Mouse (Mus musculus) naive thymus-derived CD4-positive, alpha-beta T cell, adult 2 months (primary cell): ENCODE results near the gene Pip5k1b.

Experiments used
- DNase-seq: peaks from one replicate; pipeline ENCODE4 v3.0.0-alpha.2; 2011; ENCODE audit warnings: low read depth

Gene Pip5k1b

DNA sequence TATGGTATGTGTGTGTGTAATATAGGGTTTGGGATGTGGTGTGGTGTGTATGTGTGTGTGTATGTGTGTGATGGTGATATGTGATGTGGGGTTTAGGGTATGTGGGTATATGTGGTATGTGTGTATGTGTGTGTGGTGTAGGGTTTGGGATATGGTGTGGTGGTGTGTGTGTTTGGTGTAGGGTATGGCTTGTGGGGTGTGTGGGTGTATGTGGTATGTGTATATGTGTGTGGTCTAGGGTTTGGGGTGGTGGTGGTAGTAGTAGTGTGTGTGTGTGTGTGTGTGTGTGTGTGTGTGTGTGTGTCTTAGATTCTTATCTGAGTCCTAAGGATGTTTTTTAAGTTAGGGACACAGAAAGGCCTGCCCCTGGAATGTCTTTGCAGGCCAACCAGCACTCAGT lies 37.3 kb downstream of the Pip5k1b start:
- no peak for DNase-seq

DNA sequence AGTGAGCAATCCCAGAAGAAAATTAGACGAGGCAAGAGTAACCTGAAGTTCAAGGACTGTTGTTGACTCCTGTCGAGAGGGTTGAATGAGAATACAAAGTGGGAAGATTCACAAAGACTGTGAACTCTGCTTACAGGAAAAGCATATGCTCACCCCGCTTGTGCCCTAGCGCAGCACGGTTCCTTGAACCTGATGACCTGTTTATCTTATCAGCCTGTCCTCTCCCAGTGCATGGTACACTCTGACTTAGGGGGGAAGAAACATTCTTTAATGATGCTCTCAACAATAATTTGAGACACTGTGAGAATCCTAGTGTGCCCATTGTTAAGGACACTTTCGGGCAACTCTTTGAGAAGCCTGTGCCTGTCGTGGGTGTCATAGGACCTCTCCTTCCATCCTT lies 38.6 kb downstream of the Pip5k1b start:
- DNase-seq: no peak

DNA sequence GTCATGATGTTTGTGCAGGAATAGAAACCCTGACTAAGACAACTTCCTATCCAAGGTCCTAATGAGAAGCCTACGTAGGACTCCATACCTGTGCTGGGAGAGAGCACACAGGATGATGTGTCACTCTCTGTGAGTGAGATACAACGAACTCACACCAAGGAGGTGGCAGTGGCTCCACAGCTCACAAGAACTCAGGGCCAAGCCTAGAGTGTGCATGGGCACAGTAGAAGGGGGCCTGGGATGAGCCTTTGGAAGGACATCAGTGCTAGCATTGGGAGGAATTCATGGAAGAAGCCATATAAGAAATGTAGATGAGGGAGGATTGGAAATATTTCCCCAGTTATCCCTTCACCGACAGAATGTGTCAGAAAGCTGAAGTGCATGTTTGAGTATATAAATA lies 39.7 kb downstream of the Pip5k1b start:
- DNase-seq: no peak

DNA sequence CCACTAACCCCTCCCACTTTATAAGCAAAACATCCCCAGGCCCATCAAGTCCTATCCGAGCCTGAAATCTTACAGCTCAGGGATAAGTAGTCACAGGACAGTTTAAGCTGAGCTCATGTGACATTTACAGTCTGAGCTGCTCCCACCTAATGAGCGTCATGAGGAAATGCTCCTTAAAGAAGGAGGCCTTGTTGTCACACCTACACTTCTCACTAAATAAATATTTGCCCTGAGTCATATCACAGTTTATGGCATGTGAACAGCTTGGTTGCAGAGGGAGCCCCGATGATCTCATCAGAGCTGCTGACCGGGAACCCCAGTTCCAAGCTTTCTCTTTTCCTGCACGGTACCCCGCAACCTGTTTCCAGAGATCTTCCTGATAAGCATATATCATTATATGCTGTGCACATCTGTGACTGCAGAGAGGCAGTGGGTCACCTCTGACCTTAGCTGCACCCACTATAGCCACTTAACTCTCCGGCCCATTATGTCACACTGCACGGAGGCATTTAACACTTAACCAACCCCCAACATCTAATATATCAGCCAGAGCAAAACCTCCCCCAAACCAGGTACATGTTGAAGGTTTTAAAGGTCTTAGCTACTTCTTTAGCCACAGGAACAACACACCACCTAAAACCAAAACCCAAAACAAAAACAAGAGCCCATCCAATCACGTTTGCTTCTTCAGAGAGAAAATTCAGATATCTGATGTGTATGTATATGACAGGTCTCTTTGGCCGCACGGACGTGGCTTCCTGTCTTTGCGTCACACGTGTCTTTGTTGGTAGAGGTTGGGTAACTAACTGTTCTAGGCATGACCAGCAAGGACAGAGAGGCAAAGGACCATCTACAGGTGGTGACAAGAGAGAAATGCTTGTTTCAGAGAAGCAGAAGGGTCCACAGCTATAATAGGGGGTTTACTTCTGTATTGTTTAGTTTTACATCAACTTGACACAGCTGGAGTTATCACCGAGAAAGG lies 40.7 kb downstream of the Pip5k1b start:
- DNase-seq: no peak

DNA sequence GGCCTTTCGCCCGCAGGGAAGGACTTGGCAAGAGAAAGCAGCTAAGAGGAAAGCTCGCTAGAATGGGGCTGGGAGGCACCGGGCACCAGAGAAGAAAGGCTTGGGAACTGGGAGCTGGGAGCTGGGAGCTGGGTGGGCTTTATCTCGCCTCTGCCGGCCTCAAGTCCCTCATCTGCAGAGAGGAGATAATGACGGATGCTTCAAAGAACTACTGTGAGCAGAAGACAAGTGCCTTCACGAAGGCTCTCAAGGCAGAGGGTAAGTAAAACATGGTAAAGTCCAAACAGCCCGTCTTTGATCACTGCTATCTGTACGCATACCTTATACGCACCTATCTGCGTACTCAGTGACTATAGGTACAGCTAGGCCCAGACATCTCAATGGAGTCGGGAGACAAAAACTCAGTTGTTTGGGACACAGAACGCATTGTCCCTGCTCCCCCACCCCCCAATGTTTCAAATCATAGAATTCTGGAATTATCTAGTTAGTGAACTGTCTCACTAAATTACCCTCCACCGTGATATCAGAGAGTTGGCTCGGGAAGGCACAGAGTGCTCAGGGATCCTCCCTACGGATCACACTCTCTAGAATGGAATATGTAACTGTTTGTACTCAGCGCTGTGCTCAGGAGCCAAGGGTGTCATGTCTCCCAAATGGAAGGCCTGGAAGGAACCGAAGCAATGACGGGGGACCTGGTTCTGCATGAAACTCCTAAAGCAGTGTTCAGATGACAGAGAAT lies 42.4 kb downstream of the Pip5k1b start:
- DNase-seq: no peak

DNA sequence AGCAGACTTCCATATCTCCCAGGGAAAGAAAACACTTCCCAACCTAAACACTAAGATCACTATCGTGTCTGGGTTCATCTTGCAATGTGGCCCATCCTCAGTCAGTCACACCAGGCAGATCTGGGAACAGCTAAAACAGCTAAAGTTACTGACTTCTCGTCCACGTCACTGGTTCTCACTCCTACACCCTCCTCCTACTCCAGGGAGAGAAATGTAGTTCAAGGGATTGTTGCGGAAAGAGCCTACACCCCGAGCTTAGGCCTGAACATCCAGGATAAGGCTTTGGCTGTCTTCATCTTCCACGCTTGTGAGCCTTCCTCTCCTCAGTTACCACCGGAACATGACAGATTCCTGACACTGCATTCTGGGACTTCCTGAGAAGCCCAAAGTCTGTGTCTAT lies 43.7 kb downstream of the Pip5k1b start:
- no peak for DNase-seq

DNA sequence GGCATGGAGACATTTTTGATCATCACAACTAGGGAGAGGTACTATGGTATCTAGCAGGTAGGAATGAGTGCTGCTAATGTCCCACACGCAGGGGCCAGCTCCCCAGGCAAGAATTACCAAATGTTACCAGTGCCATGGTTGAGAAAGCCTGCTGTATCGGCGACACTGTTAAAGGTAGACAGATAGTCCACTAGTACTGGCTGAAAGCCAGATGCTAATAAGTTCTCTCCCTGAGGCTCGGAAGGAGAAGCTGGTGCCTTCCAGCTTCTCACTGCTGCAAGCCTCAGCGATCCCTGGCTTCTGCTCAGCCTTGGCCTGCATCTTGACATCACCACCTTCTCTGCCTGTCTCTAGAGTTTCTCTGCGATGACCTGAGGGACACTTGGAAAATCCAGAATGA lies 46.3 kb downstream of the Pip5k1b start:
- DNase-seq: no peak

DNA sequence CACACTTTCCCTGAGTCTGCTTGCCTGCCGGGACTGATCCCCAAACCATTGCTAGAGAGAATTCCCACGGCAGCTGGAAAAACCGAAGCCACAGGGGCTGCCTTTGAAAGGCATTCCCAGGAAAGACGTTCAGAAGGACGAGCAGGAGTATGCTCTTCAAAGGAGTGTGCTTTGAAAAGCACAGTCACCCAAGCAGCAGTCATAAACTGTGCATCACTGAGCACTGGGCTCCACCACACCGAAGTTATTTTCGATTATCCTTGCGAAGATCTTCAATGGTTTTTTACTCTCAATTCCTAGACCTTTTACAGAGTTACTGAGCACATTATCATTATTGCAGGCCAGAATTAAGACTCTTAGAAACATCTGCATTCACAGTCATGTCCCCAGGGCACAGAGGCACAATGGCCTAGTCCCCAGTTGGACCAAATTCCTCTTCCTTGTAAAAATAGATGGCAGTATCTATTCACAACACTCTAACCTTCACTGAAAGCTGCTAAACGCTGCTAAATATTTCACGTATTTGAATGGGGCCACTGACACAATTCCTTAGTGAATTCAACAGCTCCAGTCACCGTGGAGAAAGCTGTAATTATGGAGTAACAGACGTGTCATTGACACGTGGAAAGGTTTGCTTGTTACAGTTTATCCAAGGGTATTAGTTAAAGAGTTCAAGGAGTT lies 47.4 kb downstream of the Pip5k1b start:
- DNase-seq: no peak

DNA sequence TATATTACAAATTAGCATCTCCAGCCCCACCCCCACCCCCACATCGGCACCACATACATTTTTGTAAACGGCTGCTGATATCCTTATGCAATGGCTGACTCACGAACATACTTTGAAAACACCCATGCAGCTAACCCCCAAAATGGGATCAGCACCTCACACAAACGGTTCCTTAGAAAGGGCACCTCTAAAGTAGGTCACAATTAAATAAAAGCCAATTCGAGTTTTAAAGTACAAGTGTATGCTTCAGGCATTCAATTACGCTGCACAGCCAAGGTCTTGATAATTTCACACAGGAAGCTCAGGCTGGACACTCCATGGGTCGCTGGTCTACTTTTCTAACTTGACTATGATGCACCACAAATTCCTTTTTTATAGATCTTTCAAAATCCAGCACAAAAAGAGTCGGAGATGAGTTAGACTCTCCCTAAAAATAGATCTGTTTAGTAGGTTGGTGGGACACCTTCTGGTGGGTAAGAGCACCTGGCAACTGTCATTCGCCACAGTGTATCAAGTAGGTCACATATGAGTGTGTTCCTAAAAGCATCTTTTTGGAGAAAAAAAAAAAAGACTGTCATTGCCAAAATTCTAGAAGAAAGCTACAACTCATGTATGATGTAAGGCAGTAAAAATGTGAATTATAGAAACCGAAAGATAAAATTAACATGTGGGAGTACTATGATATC lies 52.8 kb downstream of the Pip5k1b start:
- DNase-seq: no peak

DNA sequence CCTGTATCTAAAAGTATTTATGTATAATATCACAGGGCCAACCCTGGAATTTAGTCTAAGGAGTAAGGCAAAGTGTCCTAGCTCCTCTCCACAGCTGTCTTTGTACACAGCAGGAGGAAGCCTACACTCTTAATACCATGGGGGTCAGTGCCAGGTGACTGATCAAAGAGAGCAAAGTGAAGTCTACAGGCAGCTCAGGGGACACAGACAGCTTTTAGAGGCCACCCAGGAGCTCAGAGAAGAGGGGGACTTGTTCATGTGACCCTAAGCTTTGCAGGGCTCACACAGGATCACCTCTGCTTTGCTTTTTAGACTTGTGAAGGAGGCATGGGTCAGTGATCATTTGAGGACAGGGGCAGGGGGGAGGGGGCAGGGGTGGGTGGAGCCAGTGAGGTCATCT lies 54.1 kb downstream of the Pip5k1b start:
- no peak for DNase-seq

DNA sequence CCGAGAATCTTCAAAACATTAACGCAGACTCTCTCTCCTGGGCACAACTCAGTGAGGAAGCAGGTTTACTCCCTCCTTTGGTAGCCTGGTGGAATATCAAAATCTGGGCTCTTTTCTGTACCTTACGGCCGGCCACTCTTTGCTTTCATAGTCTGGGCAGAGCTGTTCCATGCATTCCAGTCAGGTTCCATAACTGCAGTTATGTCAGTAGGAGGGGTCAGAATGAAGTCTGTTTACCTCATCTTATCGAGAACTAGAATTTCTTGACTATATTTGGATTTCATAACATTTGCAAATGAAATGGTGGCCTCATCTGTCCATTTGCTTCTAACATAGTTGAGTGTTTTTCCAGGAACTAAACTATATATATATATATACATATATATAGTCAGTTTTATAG lies 55.2 kb downstream of the Pip5k1b start:
- DNase-seq: no peak

DNA sequence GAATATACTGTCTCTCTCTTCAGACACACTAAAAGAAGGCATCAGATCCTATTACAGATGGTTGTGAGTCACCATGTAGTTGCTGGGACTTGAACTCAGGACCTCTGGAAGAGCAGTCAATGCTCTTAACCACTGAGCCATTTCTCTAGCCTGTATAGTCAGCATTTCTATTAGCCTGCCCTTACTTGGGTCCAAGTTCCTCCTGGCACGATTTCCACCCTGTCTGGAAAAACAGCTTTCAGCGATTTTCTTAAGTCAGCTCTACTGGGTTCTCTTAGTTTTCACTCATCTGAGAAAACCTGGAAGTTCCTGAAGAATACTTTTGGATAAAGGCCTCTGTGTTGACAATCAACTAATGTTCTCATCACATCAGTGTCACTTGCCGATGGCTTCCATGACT lies 56.4 kb downstream of the Pip5k1b start:
- DNase-seq: no peak

DNA sequence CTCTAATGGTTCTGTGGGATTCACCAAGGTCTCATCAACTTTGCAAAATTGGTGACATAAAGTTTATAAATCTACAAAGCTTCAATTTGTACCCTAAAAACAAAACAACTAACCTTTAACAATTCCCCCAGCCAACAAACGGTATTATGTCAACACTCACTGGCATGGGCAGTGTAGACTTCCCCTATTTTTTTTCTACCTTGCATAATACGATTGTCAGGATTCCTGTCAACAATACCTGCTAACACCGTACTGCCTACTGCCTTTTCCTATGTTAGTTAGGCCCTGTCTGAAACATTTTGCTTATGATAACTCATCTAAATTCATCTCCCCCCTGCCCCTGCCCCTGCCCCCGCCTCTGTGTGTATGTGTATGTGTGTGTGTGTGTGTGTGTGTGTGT lies 61.8 kb downstream of the Pip5k1b start:
- no peak for DNase-seq

DNA sequence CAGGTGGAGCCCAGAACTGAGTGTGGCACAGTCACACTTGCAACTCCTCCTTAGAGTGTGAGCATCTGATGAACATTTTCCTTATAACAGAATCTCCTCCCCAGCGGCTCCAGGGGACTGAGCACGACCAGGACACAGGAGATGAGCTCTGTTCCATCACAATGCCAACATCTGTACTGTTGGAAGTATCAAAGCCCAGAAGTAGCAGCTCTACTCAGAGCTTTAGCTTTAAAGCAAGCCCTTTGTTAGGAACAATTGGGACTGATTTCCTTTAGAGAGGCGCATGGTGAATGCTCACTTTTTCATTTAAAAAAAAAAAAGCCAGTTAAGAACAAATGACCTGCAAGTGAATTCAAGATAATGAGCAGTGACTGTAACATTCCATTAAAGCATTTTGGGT lies 63.8 kb downstream of the Pip5k1b start:
- DNase-seq: no peak

DNA sequence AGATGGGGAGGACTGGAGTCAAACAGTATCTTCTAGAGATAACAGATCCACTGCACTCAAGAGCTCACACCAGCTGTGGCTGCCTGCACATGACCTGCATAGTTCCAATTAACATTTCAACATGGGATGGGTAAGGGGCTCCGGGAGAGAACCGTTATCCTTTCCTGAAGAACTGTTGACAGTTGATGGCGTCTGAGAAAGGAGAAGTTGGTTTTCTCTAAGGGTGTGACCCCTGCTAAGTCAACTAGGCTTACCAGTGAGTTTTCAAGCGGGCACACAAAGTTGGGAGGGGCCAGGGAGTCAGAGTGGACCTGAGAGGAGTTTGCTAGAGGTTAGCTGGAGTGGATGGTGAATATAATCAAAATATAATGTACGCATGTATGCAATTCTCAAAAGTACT lies 65.4 kb downstream of the Pip5k1b start:
- DNase-seq: no peak

DNA sequence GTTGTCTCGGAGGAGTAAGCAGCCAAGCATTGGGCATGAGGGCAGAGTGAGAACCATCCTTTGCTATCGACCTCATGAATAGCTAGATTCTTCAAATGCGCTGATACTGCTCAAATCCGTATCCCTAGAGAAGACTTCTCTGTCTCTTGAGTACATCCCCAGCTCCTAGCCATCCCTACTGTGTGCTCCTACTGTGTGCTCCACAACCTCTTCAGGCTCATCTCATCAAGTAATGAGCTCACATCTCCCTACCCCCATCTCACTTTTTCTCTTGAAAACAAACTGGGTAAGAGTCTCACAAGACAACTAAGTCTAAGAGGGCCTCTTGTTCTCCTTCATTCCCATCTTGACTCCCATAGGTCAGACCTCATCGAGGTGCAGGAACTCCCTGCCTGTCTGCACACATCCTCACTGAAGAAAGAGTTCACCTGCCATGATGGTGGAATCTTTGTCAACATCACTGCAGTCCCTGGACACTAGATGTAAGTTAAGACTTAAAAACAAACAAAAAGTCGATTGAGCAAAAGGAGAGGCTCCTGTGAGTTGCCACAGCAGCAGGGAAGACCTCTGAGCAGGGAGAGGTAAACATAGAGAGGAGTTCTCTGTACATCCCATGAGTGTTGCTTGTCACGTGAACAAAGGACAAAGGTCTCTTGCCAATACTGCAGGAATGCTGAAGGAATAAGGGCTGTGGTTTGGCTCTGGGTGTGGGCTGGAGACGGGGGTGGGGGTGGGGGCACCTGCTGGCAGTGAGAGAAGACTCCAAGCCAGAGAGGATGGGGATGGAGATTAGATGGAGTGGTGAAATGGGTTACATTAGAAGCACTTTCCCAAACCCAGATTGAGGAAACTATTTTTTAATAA lies 69.0 kb downstream of the Pip5k1b start:
- no peak for DNase-seq

DNA sequence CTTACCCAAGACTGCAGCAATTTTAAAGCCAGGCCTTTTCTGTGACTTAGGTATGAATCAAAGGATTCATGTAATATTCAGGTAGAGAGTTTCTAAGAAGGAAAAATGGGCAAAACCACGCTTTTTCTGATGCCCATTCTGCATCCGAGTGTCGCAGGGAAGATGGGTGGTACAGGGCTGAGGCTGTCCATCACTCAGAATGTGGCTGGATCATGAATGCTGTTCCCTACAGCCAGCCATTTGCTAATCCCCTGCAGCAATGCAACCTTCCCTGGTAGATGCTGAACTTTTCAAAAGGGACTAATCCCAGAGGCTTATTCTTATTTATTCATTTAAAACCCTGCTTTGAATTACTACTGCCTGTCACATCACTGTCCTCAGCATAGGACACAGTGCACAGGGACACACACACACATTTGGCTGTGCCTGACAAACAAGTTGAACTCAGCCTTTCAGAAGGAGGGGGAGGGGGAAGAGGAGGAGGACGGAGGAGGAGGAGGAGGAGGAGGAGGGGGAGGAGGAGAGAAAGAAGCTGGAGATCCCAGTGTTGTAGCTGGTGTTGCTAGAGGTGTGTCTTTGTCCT lies 71.0 kb downstream of the Pip5k1b start:
- DNase-seq: no peak

DNA sequence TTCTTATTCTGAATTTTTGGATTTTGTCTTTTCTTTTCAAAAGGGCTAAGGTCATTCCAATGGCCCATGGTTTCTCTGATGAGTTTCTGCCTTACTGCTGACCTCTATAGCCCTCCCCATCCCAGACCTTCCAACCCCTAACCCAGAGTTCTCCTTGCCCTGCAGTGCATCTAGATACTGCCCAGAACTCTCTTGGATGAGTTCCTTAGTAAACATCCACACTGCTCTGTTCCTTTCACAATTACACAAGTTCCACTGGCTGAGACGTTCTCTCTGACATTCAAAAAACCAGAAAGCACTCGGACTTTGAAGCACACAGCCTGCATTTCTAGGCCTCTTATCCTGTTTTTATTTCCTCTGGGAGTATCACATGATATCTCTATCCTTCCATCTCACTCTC lies 74.8 kb downstream of the Pip5k1b start:
- no peak for DNase-seq

DNA sequence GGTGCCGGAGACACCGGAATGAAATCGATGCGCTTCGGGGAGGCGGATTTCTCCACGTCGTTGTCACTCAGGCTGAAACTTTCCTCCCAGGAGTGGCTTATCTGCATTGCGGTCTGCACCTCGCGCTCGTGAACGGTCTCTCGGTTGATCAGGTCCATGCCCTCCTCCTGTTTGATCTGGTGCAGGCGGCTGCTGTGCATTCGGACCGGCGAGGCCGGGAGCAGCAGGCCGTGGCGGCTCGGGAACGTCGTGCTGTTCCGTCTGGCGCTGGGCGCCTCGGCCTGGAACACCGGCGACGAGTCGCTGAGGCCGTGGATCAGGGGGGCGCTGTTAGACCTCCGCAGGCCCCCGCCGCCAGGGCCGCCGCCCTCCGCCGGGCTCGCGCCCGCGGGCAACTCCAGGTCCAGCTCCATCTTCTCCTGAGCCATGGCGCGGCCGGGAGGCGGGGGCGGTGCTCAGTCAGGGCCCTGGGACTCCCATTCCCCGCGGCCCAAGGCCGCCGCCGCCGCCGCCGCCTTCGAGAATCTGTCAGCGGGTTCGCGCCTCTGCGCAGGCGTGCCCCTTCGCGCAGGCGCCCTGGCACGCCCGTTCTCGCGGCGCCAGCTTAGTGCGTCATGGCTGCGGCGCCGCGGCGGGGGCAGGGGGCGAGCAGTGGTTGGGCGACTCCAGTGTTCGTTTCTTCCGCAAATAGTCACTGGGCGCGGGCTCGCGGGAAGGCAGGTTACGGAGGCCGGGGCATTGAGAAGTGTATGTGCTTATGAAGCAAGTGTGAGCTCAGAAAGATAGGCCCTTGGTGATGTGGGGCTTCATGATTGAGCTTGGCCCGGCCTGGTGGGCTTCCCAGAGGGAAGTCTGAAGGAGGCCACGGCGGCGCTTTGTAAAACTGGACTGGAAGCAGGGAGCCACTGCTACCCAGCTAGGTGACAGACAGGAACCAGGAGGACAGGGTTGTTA lies 78.5 kb downstream of the Pip5k1b start, which contains the start of gene Fam122a:
Fam122a (minus strand) TSS at position 428 of the 954 bp plus-strand sequence.
- DNase-seq: peak; percentile 96

DNA sequence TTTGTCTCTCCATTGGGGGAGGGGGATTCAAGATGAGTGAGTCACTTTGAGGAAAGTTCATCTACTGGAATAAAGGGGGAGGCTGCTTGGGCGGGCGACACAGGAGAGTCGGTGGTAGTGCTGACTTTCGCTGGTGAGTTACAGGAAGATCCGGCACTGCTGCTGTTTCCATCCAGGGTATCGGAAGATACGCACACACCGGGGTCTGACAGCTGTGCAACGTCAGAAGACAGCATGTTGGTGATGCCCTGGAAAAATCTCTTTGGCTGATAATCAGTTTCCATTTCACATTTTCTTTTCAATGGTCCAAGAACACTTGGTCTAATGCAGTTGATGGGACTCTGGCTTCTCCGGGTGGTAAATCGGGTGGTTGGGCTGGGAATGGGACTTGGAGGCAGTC lies 79.2 kb downstream of the Pip5k1b start:
- peak; percentile 80 for DNase-seq
